Mouse (Mus musculus): Measurements from ENCODE around the gene Rab40c.

DNA sequence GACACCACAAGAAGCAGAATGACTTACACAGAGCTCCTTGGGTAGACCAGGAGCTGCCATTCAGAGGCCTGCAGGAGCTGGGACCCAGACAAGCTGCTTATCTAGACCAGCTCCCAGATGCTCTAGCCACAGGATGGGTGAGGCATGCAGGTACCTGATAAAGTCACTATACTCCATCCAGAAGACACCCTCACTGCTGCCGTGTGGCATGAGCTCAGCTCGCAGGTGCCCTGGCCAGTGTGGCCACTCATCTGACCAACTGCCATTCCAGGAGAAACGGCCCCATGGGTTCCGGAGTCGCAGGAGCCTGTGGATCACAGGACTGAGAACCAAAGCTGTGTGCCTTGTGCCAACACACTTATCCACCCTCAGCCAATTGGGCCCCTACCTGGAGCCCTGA, 42.0 kb upstream of the Rab40c start:
- TF ChIP-seq CTCF (IDR thresholded peaks at IDR 0.05; ENCODE audit: insufficient read depth, low read depth, low read length) (no peak), POLR2A (IDR thresholded peaks at IDR 0.05; ENCODE audit: insufficient read depth, low read depth, low read length) (no peak)

Data from olfactory bulb, adult 2 months (tissue).